Mouse (Mus musculus): ENCODE results near the gene Itgb5.
A peak's percentile ranks its signal among the peaks of the same experiment; 100 is the strongest.

The Itgb5 gene

DNA sequence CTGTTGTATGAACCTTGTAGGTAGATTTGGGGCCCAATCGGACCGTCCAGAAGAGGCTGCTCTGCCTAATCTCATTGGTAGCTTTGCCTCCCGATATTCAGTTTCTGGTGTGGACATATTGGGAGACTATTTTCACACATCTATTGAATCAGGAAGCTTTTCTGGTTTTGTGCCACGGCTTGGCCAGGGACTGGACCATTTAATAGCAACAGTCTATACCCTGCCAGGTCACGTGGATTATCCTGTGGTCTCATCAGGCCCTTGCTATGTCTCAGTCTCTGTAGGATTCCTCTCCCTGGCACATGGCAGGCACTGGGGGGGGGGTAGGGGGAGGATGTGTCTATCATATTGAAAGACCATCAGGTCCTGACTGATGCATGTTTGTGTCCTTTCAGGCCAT, 110.6 kb downstream of the Itgb5 start:
- DNase-seq (ENCODE audit: low spot score): no peak

DNA sequence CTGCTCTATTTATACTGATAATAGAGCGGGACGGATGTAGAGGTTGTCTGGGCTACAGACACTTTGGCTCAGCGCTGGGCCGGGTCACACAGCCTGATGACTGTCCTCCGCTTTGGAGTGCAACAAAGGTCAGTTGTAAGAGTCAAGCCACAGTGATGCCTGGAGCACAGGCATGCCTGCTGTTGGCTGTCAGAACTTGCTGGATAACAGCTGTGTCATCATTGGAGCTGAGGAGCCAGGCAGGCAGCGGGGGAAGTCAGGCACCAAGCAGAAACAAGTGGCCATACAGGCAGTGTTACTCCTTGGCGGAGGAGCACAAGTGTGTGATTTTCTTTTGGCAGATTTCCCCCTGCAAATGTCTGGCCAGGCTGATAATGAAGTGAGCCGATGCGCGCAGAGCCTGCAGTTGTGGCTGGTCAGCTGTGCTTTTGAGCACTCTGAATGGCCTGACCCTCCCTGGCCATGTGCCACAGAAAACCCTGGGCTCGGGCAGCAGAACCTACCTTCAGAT, 111.9 kb downstream of the Itgb5 start:
- DNase-seq (ENCODE audit: low spot score): no peak

DNA sequence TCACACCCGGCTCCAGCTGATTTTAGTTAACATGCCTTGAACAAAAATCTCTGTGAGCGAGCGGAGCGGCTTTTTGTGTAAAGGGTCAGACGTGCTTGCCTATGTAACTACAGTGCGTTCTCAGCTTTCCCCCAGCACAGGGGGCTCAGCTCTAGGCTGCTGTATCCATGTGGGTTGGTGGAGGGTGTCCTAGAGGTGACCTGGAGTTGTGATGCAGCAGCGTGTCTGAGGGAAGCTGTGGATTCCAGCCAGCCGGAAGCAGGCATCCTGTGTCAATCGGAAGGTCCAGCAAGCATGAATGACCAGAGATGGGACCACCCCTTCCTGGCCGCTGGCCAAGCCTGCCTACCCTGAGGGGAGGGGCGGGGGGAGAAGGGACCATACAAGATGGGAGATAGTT, 112.9 kb downstream of the Itgb5 start:
- no peak for DNase-seq (ENCODE audit: low spot score)

DNA sequence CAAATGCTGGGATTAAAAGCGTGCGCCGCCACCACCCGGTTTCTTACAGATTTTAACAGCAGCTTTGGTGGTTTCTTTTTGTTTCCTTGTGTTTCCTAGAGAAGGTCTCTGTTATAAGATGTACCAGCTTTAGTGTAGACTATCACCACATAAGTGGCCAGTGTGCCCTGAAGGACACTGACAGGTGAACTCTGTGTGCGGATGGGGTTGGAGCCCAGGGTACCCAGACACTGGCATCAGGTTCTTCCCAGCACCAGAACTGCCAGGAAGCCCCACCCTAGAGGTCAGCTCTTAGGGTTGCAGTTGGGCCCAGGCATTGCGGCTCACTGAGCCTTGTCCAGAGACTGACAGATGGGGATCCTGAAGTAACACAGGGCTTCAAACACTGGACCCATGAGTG, 113.9 kb downstream of the Itgb5 start:
- DNase-seq (ENCODE audit: low spot score): no peak

DNA sequence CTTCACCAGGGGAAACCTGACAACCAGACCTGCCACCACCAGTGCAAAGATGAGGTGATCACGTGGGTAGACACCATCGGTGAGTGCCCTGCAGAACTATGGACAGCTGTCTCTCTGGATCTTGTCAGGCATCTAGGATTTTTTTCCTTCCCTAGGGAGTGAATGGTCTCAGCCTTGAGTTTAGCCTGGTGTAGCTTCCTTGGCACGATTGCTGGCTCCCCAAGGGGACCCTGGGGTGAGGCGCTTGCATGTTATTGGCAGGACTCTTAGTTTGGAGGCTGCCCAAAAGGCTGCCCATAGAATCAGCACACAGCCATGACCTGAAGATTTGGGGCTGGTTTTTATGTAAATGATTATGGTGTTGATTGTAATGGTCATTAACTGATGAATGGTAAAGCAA, 114.7 kb downstream of the Itgb5 start:
- DNase-seq (ENCODE audit: low spot score): no peak

DNA sequence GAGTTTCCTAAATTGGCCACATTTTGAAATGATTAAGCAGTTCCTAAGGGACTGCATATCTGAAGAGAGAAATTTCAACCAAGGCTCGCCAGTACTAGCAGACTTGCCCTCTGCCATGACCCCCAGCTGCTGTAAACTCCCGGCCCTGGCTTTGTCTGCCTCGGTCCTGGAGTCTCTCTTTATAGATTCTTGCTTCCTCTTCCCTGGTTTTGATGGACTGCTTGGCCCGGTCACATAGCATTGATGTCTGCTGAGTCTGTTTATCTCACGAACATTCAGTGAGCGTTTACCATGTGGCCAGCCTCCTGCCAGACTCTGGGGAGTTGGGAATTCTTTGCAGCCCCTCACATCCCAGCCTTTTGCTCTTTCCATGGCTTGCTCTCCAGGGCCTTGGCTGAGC, 115.3 kb downstream of the Itgb5 start:
- DNase-seq (ENCODE audit: low spot score): no peak

DNA sequence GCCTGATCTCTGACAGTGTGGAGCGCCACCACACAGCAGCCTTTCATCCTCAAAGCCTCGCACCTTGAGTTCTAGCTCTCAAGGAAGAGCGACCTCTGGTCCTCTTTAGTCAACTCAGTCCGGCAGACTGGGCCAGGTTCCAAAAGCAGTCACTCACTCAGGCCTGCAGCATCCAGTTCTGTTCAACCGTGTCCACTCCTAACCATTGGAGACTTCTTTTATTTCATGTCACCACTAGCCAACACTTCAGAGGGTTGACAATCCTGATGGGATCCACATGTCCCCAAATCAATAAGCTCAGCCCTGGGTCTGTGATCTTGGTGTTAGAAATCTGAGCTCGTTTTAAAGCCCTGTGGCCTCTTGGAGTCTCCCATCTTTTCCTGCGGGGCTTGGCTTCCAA, 116.6 kb downstream of the Itgb5 start:
- DNase-seq (ENCODE audit: low spot score): no peak

DNA sequence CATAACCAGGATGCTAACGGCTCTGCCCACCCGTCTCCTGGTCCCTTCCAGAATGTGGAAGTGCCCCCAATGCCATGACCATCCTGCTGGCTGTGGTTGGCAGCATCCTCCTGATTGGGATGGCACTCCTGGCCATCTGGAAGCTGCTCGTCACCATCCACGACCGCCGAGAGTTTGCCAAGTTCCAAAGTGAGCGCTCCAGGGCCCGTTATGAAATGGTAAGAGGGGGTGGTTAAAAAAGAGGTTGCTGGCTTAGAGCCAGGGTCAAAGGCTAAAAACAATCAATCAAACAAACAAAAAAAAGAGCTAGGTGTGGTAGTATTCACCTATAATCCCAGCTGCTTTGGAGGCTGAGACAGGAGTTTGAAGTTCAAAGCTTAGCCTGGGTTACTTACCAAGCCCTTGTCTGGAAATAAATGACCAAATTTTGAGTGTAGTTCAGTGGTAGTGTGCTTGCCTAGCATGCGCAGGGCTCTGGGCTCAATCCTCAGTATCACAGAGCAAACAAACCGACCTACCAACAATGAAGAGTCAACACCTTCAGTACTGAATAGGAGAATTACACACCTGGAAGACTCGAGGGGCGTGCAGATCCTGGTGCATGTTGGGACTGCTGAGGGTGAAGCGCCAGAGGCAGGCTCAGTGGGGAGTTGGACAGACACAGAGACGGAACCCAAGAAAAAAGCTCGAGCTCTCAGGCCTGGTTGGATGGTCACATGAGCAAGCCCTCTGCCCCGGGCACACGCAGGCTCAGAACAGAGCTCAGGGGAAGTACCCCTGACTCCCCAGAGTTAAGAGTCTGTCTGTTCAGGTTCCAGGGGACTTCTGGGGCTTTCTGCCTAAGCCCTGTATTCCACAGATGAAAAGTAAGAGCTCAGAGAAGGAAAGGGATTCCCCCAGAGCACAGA, 118.5 kb downstream of the Itgb5 start:
- no peak for DNase-seq (ENCODE audit: low spot score)

DNA sequence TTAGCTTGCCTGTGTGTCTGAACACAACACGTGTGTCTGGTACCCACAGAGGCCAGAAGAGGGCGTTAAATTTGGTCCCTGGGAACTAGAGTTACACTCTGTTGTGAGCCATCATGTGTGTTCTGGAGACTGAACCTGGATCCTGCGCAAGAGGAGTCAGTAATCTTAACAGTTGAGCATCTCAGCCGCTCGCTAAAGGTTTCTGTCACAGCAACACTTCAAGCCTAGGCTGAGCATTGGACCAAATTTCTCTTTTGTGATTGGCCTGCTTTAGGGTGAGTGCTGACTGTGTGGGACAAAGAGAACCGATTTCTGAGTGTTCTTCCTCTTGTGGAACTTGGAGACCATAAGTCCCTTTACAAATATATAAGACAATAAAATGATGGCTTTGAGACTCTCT, 120.9 kb downstream of the Itgb5 start:
- DNase-seq (ENCODE audit: low spot score): no peak

DNA sequence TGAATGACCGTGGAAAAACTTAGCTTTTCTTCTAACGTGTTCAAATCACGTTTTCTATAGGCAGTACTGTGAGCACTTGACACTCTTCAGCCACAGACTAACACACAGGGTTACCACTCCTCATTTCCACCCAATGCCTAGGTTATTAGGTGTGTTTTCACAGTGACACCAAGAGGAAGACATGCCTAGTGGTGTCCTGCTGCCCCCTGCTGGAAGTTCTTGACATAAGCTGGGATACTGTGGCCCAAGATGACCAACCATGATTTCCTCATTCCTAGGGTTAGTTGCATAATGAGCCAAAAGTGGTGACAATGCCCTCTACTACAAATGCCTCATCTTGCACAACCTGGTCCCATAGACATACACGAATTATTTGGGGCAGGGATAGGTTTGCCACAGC, 121.4 kb downstream of the Itgb5 start:
- DNase-seq (ENCODE audit: low spot score): peak; percentile 85

DNA sequence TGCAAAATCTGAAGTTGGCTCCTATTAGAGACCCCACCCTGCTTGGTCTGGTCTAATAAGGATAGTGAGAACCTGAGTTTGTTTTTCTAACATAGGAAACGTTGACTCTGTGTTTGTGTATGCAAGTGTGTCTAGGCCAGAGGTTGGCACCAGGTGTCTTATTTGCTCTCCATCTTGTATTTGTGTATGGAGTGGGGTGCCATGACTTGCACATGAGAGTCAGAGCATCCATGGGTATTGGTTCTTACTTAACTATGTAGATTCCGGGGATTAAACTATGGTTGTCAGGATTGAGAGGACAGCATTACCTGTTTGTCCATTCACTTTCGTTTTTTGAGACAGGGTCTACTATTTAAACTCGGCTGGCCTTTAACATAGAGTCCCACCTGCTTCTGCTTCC, 123.5 kb downstream of the Itgb5 start:
- no peak for DNase-seq (ENCODE audit: low spot score)

DNA sequence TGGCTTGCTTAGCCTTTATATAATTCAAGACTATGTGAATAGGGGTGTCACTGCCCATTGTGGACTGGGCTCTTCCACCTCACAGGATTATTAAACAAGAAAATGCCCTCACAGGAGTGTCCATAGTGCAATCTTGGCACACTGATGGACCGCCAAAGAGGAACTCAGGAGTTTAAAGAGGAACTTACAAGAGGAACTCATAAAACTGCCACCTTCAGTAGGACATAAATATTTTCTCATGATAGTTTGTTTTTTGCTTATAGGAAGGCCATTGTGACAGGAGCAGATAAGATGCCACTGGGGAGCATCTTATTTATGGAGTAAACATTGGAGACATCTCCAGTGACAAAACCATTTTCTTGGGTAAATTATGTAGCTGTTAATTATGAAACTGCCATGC, 125.3 kb downstream of the Itgb5 start:
- no peak for DNase-seq (ENCODE audit: low spot score)

DNA sequence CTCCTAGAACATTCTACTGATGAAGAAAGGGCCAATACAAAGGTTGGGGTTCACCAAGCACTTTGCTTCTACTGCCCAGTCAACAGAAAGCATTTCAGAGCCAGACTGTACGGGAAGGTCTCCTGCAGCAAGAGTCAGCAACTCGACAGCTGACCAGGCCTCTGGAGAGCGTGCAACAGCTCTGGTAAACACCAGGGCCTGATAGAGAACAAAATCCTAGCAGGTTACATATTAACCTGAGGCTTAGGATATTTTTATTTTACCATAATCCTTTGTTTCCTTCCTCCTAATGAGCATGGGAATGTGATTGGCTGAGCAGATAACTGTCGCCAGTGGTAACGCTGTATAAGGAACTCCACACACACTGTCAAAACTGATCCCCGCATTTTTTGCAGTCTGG, 134.0 kb downstream of the Itgb5 start:
- DNase-seq (ENCODE audit: low spot score): no peak

DNA sequence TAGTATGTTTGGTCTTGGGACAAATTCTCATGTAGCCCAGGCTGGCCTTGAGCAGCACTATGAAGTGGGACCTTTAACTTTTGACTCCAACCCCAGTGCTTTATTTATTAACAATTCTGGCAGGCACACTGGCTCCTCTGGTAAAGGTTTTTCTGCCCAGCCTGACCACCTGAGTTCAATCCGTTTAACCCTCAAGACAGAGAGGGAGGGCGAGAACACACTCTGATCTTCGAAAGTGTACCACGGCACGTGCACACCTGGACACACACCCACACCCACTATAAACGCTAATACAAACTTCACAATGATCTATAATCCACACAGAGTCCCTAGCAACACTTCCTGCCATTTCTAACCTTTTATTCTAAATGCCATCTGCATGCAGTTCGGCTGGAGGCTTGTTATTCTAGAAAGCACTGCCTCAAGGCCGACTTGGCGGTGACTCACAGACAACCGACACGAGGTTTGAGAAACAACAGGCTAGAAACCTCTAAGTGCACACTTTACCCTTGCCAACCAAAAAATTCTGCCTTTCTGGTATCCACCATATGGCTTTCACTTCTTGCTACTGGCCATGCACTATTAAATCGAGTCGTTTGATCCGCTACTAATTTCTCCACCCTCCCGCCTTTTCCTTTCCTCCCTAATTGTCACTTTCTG, 136.5 kb downstream of the Itgb5 start:
- no peak for DNase-seq (ENCODE audit: low spot score)

DNA sequence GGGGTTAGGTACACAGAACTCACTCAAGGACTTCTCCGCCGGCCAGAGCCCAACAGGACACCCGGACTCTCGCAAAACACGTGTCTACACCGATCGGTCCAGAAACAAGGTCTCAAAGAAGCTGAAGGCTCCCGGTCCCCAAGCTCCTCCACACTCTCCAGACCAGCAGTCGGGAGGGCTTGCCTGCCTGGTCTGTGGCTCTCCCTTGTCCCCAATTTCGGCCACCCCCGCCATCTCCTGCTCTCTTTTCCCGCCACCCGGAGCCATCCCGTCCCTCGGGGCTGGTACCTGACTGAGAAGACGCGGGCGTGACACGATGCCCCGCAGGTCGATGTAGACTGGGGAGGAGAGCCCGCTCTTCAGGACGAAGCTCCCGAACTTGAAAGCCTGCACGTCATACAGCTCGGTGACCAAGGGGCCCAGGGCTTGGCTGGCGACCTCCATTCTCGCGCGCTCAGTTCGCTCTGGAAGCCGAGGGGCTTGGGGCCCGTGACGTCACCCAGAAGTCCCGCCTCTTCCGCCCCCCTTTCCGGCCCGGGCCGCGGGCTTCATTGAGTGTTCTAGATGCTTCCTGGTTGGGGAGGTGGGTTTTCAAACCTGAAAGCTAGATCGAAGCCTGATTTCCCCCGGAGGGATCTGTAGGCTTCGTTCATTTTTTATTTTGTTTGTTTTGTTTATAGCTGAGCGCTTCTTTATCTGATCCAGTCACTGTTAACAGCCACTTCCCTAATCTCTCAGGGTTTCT, 137.2 kb downstream of the Itgb5 start, which contains the start of gene Umps:
Umps (minus strand) TSS at position 501 of the 745 bp plus-strand sequence.
- DNase-seq (ENCODE audit: low spot score): peak; percentile 51

DNA sequence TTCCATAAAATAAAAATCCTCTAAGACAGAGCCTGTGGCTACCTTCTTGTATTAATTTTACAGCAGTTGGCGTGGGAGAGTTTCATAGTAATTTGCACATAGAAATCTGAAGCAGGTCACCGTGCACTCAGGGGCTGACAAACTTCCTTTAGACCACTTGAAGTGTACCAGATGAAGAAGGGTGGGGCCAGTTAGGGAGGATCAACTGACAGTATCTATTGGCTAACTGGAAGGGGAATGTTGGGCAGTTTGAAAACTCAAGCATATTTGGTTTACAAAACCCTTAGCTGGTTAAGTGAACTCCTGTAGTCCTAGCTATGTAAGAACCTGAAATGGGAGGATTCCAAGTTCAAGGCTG, 137.8 kb downstream of the Itgb5 start:
- no peak for DNase-seq (ENCODE audit: low spot score)

DNA sequence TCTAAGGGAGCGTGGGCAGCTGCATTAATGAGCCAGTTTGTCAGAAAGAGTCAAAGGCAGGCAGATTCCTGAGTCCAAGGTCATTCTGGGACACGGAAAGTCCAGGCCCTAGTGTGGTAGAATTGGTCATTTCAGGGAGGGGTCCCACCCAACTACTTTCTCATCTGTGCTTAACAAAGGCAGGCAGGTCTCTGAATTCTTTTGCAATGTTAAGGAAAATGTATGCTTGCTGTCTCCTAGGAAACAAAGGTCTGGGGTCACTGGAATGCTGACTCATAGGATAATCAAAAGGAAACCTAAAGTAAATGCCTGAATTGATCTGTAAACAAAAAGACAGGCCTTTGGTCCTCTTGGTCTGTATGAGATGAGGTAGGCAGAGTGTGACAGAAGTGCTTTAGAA, 150.4 kb downstream of the Itgb5 start:
- DNase-seq (ENCODE audit: low spot score): no peak

DNA sequence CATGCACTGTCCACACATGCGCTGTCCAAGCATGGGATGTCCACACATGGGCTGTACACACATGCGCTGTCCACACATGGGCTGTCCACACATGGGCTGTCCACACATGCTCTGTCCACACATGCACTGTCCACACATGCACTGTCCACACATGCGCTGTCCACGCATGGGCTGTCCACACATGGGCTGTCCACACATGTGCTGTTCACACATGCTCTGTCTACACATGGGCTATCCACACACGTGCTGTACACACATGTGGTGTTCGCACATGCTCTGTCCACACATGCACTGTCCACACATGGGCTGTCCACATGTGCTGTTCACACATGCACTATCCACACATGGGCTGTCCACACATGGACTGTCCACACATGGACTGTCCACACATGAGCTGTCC, 154.2 kb downstream of the Itgb5 start:
- DNase-seq (ENCODE audit: low spot score): no peak

DNA sequence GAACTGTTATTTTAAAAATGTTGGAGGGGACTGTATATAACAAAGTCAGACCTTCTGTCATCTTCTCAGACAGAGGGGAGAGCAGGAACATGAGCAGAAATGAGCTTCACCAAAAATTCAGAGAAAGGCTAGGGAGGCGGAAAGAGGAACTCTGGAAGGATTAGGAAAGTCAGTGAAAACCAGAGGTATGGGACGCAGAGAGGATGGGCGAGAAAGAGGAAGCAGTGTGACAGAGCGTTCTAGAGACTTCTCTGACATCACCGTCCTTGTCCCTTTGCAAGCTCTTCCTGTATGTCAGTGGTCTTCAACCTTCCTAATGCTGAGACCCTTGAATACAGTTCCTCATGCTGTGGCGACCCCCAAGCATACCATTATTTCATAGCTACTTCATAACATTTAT, 155.9 kb downstream of the Itgb5 start:
- no peak for DNase-seq (ENCODE audit: low spot score)

DNA sequence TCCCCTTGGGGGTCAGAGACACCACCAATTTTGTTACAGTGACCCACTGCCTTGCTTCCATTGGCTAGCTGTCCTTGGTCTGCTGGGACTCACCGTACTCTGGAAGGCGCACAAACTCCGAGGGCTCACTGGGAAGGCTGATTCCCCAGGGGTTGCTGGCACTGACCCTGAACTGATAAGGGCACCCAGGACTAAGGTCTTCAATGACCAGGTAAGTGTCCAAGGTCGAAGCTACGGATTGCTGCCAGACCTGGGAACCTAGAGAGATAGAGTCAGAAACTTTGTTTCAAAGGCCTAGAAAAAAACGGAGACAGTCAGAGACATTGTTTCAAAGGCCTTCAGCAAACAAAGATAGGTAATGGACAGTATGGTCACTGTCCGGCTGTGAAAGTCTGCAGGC, 157.5 kb downstream of the Itgb5 start:
- no peak for DNase-seq (ENCODE audit: low spot score)

DNA sequence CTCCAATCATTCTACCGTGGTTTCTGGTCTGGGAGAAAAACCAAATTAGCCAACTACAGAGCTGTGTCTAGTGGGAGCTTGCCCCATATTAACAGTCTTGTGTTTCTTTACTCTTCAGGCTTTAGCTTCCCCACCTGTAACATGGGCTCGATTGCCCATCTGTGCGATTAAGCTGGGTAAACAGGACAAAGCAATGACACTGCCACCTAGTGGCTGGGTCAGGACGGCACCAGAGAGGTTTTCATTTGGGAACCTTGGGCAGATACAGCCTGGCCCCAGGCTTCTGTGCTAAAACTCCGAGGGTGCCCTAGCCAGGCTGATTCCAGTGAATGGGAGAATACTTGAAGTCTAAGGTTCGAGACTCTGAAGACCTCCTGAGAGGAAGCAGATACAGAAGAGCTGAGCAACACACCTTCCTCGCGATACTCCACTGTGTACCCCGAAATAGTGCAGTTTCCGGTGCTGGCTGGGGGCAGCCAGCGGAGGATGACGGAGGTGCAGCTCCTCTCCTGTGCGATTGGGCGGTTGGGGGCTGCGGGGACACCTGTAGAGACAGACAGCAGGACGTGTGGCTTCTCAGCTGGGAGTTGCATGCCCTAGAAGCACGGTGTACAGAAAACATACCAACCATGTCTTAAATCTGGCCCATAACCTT, 159.0 kb downstream of the Itgb5 start:
- no peak for DNase-seq (ENCODE audit: low spot score)

DNA sequence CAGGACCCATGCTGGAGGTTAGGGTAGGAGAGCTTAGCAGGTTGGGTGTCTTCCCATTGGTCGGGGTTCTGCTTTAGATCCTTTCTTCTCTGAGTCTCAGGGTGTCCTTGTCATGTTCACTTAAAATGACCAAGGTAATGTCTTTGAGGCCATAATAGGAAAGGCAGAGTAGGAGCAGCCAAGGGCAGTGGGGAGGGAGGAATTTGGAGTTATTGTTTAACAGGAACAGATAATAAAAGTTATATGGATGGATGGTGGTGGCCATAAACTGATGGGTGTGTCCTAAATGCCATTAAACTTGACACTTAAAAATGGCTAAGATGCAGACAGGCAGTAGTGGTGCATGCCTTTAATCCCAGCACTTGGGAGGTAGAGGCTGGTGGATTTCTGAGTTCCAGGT, 159.6 kb downstream of the Itgb5 start:
- no peak for DNase-seq (ENCODE audit: low spot score)
